Mouse (Mus musculus) G1E (cell line): ENCODE results near the gene Fggy.

Experiments used
- CTCF ChIP-seq: IDR thresholded peaks from 2 replicates; pipeline ENCODE4 v1.5.1; 2012; ENCODE audit warnings: low read depth, low read length, inconsistent platforms, mixed read lengths
- GATA1 ChIP-seq: IDR thresholded peaks from 2 replicates; pipeline ENCODE4 v1.6.1; 2012; ENCODE audit warnings: borderline replicate concordance, low read length, inconsistent platforms, mixed read lengths
- GATA2 ChIP-seq: IDR thresholded peaks from 2 replicates; pipeline ENCODE4 v1.6.1; 2012; ENCODE audit warnings: low read depth, low read length, inconsistent platforms, borderline replicate concordance
- POLR2AphosphoS5 ChIP-seq: IDR thresholded peaks from 2 replicates; pipeline ENCODE4 v1.6.1; 2012; ENCODE audit warnings: low read depth, low read length, inconsistent platforms; ENCODE audit not compliant: insufficient replicate concordance
- TAL1 ChIP-seq: conservative IDR thresholded peaks from 2 replicates; pipeline ENCODE4 v1.6.1; 2012; ENCODE audit warnings: low read depth, low read length, inconsistent platforms, mixed read lengths

DNA sequence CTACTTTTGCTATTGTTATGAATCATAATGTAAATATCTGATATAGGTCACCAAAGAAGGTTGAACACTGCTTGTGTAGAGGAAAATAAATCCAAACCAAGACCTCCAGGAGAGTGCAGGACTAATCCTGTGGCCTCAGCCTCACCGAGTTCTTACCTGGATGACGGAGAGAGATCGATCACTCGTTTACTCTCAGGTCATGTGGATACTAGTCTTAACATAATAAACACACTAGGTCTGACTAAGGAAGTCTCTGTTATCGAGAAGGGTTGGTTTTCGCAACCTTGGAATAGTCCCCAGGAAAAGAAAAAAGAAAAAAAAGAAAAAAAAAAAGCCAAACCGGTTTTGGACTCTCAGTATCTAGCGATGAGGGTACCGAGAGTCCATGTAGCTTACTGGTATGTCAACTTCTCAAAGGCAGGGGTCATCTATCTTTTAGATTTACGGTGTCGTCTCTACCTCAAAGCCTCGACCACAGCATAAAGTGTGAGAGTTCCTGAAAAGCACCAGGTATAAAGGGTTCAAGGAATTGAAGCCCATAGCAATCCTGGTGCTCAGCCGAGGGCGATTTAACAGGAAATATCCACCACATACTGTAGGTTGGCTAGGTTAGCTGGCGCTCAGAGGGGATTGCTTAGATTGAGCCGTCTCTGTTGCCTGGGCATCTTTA lies 509 bp upstream of the Fggy start:
- TF ChIP-seq CTCF (no peak), GATA1 (no peak), GATA2 (no peak), TAL1 (no peak), POLR2AphosphoS5 (no peak)
